Mouse (Mus musculus) neutrophil, adult 59 days (primary cell): Measurements from ENCODE around the gene Gm10229. TPM values are rescaled to one million over a fixed set of nuclear protein-coding genes. Genes with fewer than 3 reads are reported as not detected.

Source experiments
- total RNA-seq, 2 experiments: library from RNA; stranded (reverse); gene quantifications; 1 replicate in 1 of 2; 2 replicates in 1 of 2; pipeline ENCODE4 v1.2.4; 2023

The Gm10229 gene
- total RNA-seq, result not detected

GRCm38 (mm10) chr16:89014984-89015383 lies at the start of gene Gm10229:
Gm10229 (plus strand) TSS chr16:89015284.

GRCm38 (mm10) chr16:89010659-89011058 lies 4.4 kb upstream of the Gm10229 start, which contains the start of gene Krtap22-2:
Krtap22-2 (minus strand) TSS chr16:89010759.

GRCm38 (mm10) chr16:89031399-89031798 lies 16.3 kb downstream of the Gm10229 start, which contains the start of gene Krtap6-1:
Krtap6-1 (plus strand) TSS chr16:89031699.

GRCm38 (mm10) chr16:89041372-89041771 lies 26.3 kb downstream of the Gm10229 start, which contains the start of gene Gm10228:
Gm10228 (minus strand) TSS chr16:89041472.

GRCm38 (mm10) chr16:89047783-89048182 lies 32.7 kb downstream of the Gm10229 start, which contains the start of gene Krtap6-5:
Krtap6-5 (minus strand) TSS chr16:89047883.

GRCm38 (mm10) chr16:89063902-89064301 lies 48.8 kb downstream of the Gm10229 start, which contains the start of gene 1110025L11Rik:
1110025L11Rik (minus strand) TSS chr16:89064002.

Other genes starting within 250 kb of the Gm10229 start
- not detected for gene 2310057N15Rik, start 241.1 kb upstream of the Gm10229 start, total RNA-seq
- not detected for gene Gm5965, start 237.4 kb upstream of the Gm10229 start, total RNA-seq
- gene Gm20741, start 203.1 kb upstream of the Gm10229 start, total RNA-seq, result not detected
- gene Krtap15, start 195.1 kb upstream of the Gm10229 start, total RNA-seq, result not detected
- gene Krtap14, start 189.1 kb upstream of the Gm10229 start, total RNA-seq, result not detected
- not detected for gene Krtap19-1, start 145.9 kb upstream of the Gm10229 start, total RNA-seq
- not detected for gene Krtap19-2, start 141.0 kb upstream of the Gm10229 start, total RNA-seq
- not detected for gene Krtap19-3, start 137.2 kb upstream of the Gm10229 start, total RNA-seq
- gene Krtap19-4, start 130.2 kb upstream of the Gm10229 start, total RNA-seq, result not detected
- not detected for gene Krtap19-5, start 118.8 kb upstream of the Gm10229 start, total RNA-seq
- not detected for gene Krtap19-9b, start 83.0 kb upstream of the Gm10229 start, total RNA-seq
- not detected for gene Krtap16-3, start 52.4 kb upstream of the Gm10229 start, total RNA-seq
- gene Krtap22-2, start 4.5 kb upstream of the Gm10229 start, total RNA-seq, result not detected
- not detected for gene Krtap6-1, start 16.4 kb downstream of the Gm10229 start, total RNA-seq
- not detected for gene Gm10228, start 26.2 kb downstream of the Gm10229 start, total RNA-seq
- gene Krtap6-5, start 32.6 kb downstream of the Gm10229 start, total RNA-seq, result not detected
- gene 1110025L11Rik, start 48.7 kb downstream of the Gm10229 start, total RNA-seq, result not detected
- not detected for gene Krtap6-3, start 68.7 kb downstream of the Gm10229 start, total RNA-seq
- gene Gm6358, start 125.6 kb downstream of the Gm10229 start, total RNA-seq, result not detected
- gene Gm10061, start 135.8 kb downstream of the Gm10229 start, total RNA-seq, result not detected
- not detected for gene Gm9789, start 142.7 kb downstream of the Gm10229 start, total RNA-seq
- not detected for gene Gm7735, start 154.2 kb downstream of the Gm10229 start, total RNA-seq
- not detected for gene 1110057P08Rik, start 159.5 kb downstream of the Gm10229 start, total RNA-seq
- gene Krtap20-2, start 190.6 kb downstream of the Gm10229 start, total RNA-seq, result not detected